Mouse (Mus musculus): Measurements from ENCODE around the gene Uba52. TPM values are rescaled to one million over a fixed set of nuclear protein-coding genes. Genes with fewer than 3 reads are reported as not detected.
"Not testable (repeated sequence)": the region's sequence is repeated elsewhere in the genome, so short reads cannot be mapped to it uniquely, and the experiment has no call there.

Gene Uba52
- total RNA-seq, 2 experiments from 2014 or later: 1,328 to 1,514 TPM

GRCm38 (mm10) chr8:70535221-70535620, 24.6 kb upstream of the Uba52 start:
- no peak for DNase-seq

DNA sequence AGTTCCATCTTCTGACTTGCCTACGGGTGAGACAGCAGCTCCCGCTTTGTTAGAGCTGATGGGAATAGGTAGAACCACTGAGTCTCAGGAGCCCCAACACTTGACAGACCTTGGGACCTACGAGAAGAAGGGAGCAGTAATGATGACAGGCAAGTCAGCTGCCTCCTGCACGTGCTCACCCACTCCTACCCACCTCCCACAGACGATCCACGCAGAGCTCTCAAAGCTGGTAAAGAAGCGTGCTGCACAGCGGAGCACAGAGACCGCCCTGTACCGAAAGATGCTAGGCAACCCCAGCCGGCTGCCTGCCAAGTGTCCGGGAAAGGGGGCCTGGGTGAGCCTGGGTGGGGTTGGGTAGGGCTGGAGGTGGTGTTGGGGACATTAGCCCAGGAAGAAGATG, 23.7 kb upstream of the Uba52 start:
- no peak for DNase-seq

DNA sequence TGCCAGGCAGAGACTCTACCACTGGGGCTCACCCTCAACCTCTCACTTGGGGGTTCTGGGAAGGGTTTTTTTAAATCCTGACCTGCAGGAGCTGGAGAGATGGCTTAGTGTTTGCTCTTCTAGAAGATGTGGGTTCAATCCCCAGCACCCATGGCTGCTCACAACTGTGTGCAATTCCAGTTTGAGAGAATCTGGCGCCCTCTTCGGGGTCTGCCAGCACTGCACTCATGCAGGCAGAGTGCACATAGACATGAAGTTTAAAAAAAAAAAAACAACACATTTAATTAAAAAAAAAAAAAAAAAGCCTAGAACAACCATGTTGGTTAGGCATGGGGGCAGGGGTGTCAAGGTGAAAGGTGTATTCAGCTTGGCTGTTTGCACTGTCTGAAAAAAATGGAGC, 19.7 kb upstream of the Uba52 start:
- DNase-seq: no peak

GRCm38 (mm10) chr8:70529741-70530161, 19.1 kb upstream of the Uba52 start:
- DNase-seq: no peak

DNA sequence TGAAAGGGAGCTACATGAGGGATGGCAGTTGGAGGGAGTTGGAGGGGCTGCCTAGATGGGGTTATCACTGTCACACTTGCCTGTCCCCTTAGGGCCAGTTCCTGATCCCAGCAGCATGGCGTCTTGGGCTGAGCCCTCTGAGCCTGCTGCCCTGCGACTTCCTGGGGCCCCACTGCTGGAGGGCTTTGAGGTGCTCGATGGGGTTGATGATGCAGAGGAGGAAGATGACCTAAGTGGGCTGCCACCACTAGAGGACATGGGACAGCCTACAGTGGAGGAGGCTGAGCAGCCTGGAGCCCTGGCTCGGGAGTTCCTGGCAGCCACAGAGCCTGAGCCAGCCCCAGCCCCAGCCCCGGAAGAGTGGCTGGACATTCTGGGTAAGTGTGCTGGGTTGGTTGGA, 18.7 kb upstream of the Uba52 start:
- no peak for DNase-seq

DNA sequence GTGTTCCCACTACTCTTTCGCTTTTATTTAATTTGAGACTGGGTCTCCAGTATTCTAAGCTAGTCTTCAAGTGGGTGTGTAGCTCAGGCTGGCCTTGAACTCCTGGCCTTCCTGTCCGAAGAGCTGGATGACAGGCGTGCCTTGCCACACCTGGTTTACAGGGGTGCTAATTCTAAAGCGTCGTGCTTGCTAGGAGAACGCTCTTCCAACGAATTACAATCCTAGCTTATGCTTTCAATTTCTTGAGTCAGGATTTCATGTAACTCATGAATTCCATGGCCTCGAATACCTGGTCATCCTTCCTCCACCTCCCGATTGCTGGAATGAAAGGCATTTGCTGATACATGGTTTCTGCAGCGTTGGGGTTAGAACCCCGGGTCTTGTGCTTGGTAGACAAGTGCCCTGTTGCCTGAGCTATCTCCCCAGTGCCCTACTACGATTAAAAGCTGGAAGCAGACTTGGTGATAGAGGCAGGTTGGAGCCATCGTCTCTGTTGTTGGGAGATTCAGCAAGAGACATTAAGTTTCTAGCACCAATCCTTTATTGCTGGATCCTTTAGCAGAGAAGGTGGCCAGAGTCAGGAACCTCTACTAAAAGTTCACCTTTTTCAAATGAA, 17.7 kb upstream of the Uba52 start:
- DNase-seq: no peak

- DNase-seq: peak; percentile 98 to 99
These were observed 17.0 kb upstream of the Uba52 start, which contains the start of the genes Fkbp8 and Kxd1 for GRCm38 (mm10) chr8:70527512-70528181. TSS of gene Fkbp8 (plus strand) at chr8:70527724. TSS of gene Kxd1 (minus strand) at chr8:70527956.

DNA sequence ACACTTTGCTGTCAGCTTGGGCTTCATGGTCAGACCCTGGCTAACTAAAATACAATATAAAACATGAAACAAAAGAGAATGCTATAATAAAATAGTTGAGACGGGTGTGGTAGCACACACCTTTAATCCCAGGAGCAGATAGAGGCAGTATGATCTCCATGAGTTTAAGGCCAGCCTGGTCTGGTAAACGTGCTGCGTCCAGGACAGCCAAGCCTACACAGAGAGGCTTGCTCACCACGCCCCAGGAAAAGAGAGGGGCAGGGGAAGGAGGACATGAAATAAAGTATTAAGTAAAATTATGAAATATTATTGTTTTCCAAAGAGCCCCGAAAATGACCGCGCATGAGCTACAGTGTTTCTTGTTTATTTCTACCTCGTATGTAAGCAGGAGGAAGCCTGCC, 16.5 kb upstream of the Uba52 start:
- DNase-seq: no peak

GRCm38 (mm10) chr8:70522592-70523403, 12.2 kb upstream of the Uba52 start:
- DNase-seq: peak; percentile 96 to 98

GRCm38 (mm10) chr8:70519606-70520005, 9.0 kb upstream of the Uba52 start:
- no peak for DNase-seq

- DNase-seq: no peak
These were observed 8.4 kb upstream of the Uba52 start for GRCm38 (mm10) chr8:70519043-70519442.

DNA sequence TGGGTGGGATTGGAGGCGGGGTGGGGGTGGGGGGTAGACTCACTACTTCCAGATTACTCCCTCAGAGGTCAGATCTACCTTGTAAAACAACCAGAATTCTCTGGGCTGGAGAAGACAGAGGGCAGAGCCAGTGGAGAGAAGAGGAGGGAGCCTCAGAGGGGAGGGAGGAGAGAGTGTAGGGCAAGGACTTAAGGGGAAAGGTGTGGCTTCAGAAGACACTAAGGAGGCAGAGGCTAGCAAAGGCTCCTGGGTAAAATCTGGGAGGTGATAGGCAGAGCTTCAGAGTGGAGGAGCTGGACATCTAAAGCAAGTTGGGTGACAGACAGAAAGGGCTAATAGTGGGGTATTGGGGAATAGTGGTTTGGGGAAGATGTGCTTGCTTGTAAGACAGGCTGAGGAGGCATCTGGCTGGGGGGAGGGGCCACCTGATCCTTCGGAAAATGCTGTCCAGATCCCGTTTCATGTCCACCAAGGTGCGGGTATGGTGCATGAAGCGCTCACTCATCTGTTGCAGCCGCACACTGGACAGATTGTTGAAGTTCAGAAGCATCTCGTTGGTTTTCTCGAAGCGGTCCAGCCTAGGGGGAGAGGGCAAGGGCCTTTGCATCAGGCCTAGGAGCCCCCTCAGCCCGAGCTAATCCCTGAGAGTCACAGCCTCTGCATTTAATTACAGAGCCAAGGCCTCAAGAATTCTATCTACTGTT, 7.5 kb upstream of the Uba52 start:
- DNase-seq: no peak

- no peak for DNase-seq
These were observed 2.8 kb upstream of the Uba52 start for GRCm38 (mm10) chr8:70513441-70513840.

GRCm38 (mm10) chr8:70512253-70512903, 1.8 kb upstream of the Uba52 start:
- no peak for DNase-seq

DNA sequence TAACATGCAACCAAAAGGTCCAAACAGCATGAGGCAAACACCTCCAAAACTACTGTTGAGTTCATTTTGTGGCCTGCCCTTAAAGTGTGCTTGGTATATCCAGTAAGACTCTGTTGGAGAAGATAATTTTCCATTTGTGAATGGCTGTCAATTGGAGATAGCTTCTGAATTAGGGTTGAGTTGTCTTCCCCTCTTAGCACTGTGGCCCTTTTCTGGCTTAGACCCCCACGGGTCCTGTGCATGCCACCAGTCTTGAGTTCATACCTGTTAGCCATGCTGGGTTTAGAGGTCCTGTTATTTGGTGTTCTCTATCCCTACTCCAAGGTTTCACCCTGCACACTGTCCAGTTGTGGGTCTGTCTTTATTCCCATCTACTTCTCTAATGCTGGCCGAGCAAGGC, 1.2 kb upstream of the Uba52 start:
- no peak for DNase-seq

GRCm38 (mm10) chr8:70511174-70511573, 573 bp upstream of the Uba52 start:
- DNase-seq: not testable (repeated sequence)

- no peak for DNase-seq
These were observed 1.2 kb downstream of the Uba52 start for GRCm38 (mm10) chr8:70509281-70509952.

- no peak for DNase-seq
These were observed 3.6 kb downstream of the Uba52 start for GRCm38 (mm10) chr8:70507027-70507393.

- DNase-seq: peak; percentile 96
These were observed 4.1 kb downstream of the Uba52 start, which contains the start of gene Rex1bd for GRCm38 (mm10) chr8:70506328-70507026. TSS of gene Rex1bd (minus strand) at chr8:70506752.

- no peak for DNase-seq
These were observed 4.8 kb downstream of the Uba52 start for GRCm38 (mm10) chr8:70505698-70506327.

Measured in heart, adult 18-20 months (tissue).